Mouse (Mus musculus) forebrain, embryonic 11.5 days (tissue): ENCODE results near the gene Ubac1. TPM values are rescaled to one million over a fixed set of nuclear protein-coding genes. Genes with fewer than 3 reads are reported as not detected.

Source experiments
- ATAC-seq: fragments of 200-750 bp; cut with Nextera tagmentation; replicated peaks from 2 replicates; pipeline ENCODE4 v1.8.0; 2017; ENCODE audit warnings: moderate TSS enrichment; ENCODE audit not compliant: low FRiP score
- DNase-seq: peaks from one replicate; pipeline ENCODE4 v3.0.0-alpha.2; 2017; ENCODE audit warnings: low spot score
- H3K27ac ChIP-seq: fragments of 300-500 bp; sonication (generic); 2 replicates; pipeline ENCODE4 v1.5.1; 2014; ENCODE audit warnings: low read depth, low read length
- H3K27me3 ChIP-seq: fragments of 300-500 bp; sonication (generic); 2 replicates; pipeline ENCODE4 v1.6.1; 2014; ENCODE audit warnings: mild to moderate bottlenecking, low read length, mixed read lengths; ENCODE audit not compliant: control insufficient read depth, insufficient read depth
- H3K36me3 ChIP-seq: fragments of 300-500 bp; sonication (generic); 2 replicates; pipeline ENCODE4 v1.6.1; 2014; ENCODE audit warnings: mild to moderate bottlenecking, low read length, moderate library complexity, mixed read lengths; ENCODE audit not compliant: control insufficient read depth, insufficient read depth
- H3K4me1 ChIP-seq: fragments of 300-500 bp; sonication (generic); replicated peaks from 2 replicates; pipeline ENCODE4 v1.6.1; 2014; ENCODE audit warnings: low read length, mixed read lengths; ENCODE audit not compliant: control insufficient read depth, insufficient read depth
- H3K4me2 ChIP-seq: fragments of 300-500 bp; sonication (generic); 2 replicates; pipeline ENCODE4 v1.6.1; 2014; ENCODE audit warnings: low read depth, mild to moderate bottlenecking, low read length, moderate library complexity, mixed read lengths; ENCODE audit not compliant: severe bottlenecking
- H3K4me3 ChIP-seq: fragments of 300-500 bp; sonication (generic); 2 replicates; pipeline ENCODE4 v1.5.1; 2014; ENCODE audit warnings: low read depth, low read length
- H3K9ac ChIP-seq: fragments of 300-500 bp; sonication (generic); 2 replicates; pipeline ENCODE4 v1.6.1; 2014; ENCODE audit warnings: low read length
- H3K9me3 ChIP-seq: fragments of 300-500 bp; sonication (generic); 2 replicates; pipeline ENCODE4 v1.6.1; 2016; ENCODE audit warnings: low read length, mixed read lengths; ENCODE audit not compliant: control insufficient read depth
- WGBS: fragments of 180-500 bp; shearing (Covaris S2); extraction: QIAGEN DNeasy Blood & Tissue Kit; methylation state at CpG from one replicate; pipeline ENCODE4 v1.1.7; 2014; 5-methylcytosine and 5-hydroxymethylcytosine counted together
- polyA plus RNA-seq: library from polyadenylated mRNA; unstranded; fragments of >200 nt; fragmentation: Nextera tagmentation; extraction: Ambion mirVana; gene quantifications from 2 replicates; pipeline ENCODE4 v1.2.1, GENCODE M21; 2014

Ubac1 gene
- polyA plus RNA-seq, 1 experiment from 2014 or later, result 91.7 TPM

DNA sequence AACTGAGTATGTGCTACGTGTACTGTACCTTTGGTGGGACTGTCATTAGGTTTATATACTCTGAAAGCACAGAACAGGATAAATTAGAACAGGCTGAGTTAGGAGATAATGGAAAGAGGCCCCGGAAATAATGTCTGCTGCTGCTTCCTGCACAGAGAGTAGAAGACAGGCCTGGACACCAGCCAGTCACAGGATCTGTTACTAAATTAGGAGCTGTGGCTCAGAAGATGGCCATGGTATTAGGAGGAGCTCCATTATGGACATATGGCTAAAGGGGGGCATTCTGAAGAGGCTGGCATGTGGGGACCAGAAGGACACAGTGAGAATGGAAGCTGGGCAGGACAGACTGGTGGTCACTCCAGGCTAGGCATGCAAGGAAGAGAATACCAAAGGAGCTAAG lies 51.1 kb downstream of the Ubac1 start:
- Histone ChIP-seq H3K9ac (no peak overlapping the region), H3K4me1 (no peaks in the 10 kb centered on the region), H3K4me2 (no peak overlapping the region), H3K4me3 (no peak overlapping the region), H3K27me3 (no peaks in the 10 kb centered on the region), H3K9me3 (no peaks in the 10 kb centered on the region), H3K27ac (no peak overlapping the region), H3K36me3 (peaks cover 4% of the 10 kb centered on the region)
- DNase-seq (no peak), ATAC-seq (no peak)
- WGBS, result 87% methylated on average over 2 of the region's 2 CpGs

DNA sequence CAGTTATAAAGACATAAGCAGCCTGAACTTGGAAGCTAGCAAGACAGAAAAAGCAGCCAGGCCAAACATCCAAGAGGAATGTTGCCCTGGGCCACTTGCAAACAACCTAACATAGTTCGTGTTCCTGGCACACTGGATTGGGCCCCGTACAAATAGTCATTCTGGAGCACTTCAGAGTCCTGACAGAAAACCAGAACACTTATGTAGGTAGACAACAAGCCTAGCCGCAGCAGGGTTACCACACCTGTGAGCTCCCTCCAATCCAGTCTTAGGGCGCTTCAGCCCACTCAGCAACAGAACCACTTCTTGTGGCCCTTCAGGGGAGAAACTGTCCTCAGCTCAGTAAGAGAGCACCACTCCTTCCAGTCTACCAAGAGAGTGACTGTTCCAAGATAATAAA lies 52.2 kb downstream of the Ubac1 start:
- WGBS, result 88% methylated on average over 4 of the region's 4 CpGs
- H3K9ac ChIP-seq, result no peak overlapping the region
- DNase-seq, result no peak

DNA sequence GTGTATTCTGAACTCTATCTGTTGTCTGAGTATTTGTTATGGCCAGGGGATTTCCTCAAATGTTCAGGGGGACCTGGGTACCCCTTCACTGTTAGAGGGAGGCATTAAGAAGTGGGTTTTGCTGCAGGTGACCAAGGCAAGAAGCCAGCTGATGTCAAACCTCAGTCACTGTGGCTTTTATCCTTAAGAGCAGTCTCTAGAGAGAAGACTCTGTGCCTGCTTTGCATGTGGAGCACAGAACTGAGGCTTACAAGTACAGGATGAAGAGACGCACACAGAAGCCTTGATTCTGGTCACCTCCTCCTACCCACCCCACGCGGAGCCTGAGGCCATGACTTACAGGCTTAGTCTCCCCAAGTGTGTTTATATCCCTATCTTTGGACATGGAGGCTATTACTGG lies 72.3 kb downstream of the Ubac1 start:
- WGBS, result 95% methylated on average over 3 of the region's 3 CpGs
- Histone ChIP-seq H3K9ac (no peak overlapping the region), H3K36me3 (no peaks in the 10 kb centered on the region; the same call in 1 of the 2 replicates), H3K4me3 (no peak overlapping the region), H3K27me3 (no peaks in the 10 kb centered on the region), H3K4me2 (no peak overlapping the region), H3K4me1 (no peaks in the 10 kb centered on the region), H3K9me3 (no peaks in the 10 kb centered on the region), H3K27ac (no peak overlapping the region)
- ATAC-seq, result no peak
- no peak for DNase-seq

More for the DNA sequence above, 52.2 kb downstream of the Ubac1 start:
- H3K9me3 ChIP-seq, result no peaks in the 10 kb centered on the region
- H3K36me3 ChIP-seq, result peaks cover 10% of the 10 kb centered on the region
- no peak overlapping the region for H3K4me2 ChIP-seq
- no peak overlapping the region for H3K27ac ChIP-seq
- H3K27me3 ChIP-seq, result no peaks in the 10 kb centered on the region
- H3K4me3 ChIP-seq, result no peak overlapping the region
- ATAC-seq, result no peak
- H3K4me1 ChIP-seq, result no peaks in the 10 kb centered on the region

Other genes starting within 250 kb of the Ubac1 start
- gene Lcn11, start 244.7 kb downstream of the Ubac1 start, polyA plus RNA-seq, result not detected in 2 replicates
- not detected in 2 replicates for gene Gm13539, start 239.5 kb downstream of the Ubac1 start, polyA plus RNA-seq
- not detected in 2 replicates for gene Glt6d1, start 205.9 kb downstream of the Ubac1 start, polyA plus RNA-seq
- not detected in 2 replicates for gene Lcn9, start 198.6 kb downstream of the Ubac1 start, polyA plus RNA-seq
- gene Sohlh1, start 174.5 kb downstream of the Ubac1 start, polyA plus RNA-seq, result not detected in 2 replicates
- gene Kcnt1, start 158.0 kb downstream of the Ubac1 start, polyA plus RNA-seq, result 0.53 and 1.0 TPM in 2 replicates
- 55.6 and 58.3 TPM in 2 replicates for gene Camsap1, start 38.5 kb downstream of the Ubac1 start, polyA plus RNA-seq
- 6.5 and 8.6 TPM in 2 replicates for gene Nacc2, start 101.5 kb upstream of the Ubac1 start, polyA plus RNA-seq
- 0.16 TPM in 1 of 2 replicates, not detected in the other for gene Lhx3, start 186.5 kb upstream of the Ubac1 start, polyA plus RNA-seq
- 20.6 and 22.9 TPM in 2 replicates for gene Qsox2, start 215.8 kb upstream of the Ubac1 start, polyA plus RNA-seq